Mouse (Mus musculus) c-Kit-positive CD71-positive TER-119-negative erythroid progenitor cells, embryonic 14.5 days (primary cell): ENCODE results near the gene Ctns.

ENCODE experiments used
- DNase-seq: peaks from one replicate; pipeline ENCODE4 v3.0.0-alpha.2; 2013; ENCODE audit warnings: low read depth

The Ctns gene

GRCm38 (mm10) chr11:73137591-73138501, 61.0 kb downstream of the Ctns start, which contains the start of gene Haspin:
Haspin (minus strand) TSS chr11:73138294.
- peak; percentile 82 for DNase-seq

- peak; percentile 7 for DNase-seq
These were observed 61.7 kb downstream of the Ctns start for GRCm38 (mm10) chr11:73137116-73137515.

- peak; percentile 15 for DNase-seq
These were observed 62.3 kb downstream of the Ctns start for GRCm38 (mm10) chr11:73136587-73136986.

DNA sequence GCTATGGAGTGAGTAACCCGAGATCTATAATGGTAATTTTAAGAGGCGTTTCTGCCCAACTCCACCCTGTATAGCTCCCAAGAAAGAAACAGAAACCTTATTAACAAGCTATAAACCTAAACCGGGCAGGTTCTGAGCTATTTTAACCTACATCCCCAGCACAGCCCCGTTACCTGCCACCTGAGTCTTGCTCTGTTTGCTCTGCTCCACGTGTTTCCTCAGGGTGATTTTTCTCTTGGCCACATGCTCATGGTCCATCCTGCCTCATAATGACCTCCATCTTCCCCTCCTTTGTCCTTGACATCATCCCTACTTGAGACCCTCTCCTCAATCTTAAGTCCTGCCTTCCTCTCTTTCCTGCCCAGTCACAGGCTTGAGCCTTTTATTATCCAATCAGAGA, 64.6 kb downstream of the Ctns start:
- no peak for DNase-seq
